Mouse (Mus musculus): ENCODE measurements at regions not wholly inside any gene's neighbourhood (a gene's known extent, or its start where the extent isn't known, plus 50 kb on each side); places are given as distances from the start of the nearest gene placed in this dataset.

GRCm38 (mm10) chr5:46578540-46579173, 721.2 kb upstream of the Lcorl start:
- no peak for DNase-seq

- no peak for DNase-seq
These were observed 716.5 kb upstream of the Lcorl start for GRCm38 (mm10) chr5:46573869-46574268.

GRCm38 (mm10) chr5:46573280-46573670, 715.9 kb upstream of the Lcorl start:
- peak; percentile 15 for DNase-seq

GRCm38 (mm10) chr5:46556691-46557265, 699.4 kb upstream of the Lcorl start:
- DNase-seq: no peak

GRCm38 (mm10) chr5:46541333-46542324, 684.2 kb upstream of the Lcorl start:
- DNase-seq: no peak
